Mouse (Mus musculus) liver, adult 2 months (tissue): ENCODE data around the gene Nrm. TPM values are rescaled to one million over a fixed set of nuclear protein-coding genes. Genes with fewer than 3 reads are reported as not detected.

Experiments used
- DNase-seq: peaks from one replicate; pipeline ENCODE4 v3.0.0-alpha.2; 2011; ENCODE audit warnings: low read depth, low spot score; ENCODE audit errors: extremely low read depth
- H3K27ac ChIP-seq: fragments of 200-500 bp; replicated peaks from 2 replicates; pipeline ENCODE4 v1.5.1; 2012; ENCODE audit warnings: low read depth, mild to moderate bottlenecking, control low read depth, inconsistent platforms, low read length; ENCODE audit not compliant: insufficient read depth
- H3K27me3 ChIP-seq: fragments of 200-500 bp; 2 replicates; pipeline ENCODE4 v1.6.1; 2012; ENCODE audit warnings: mild to moderate bottlenecking, moderate library complexity, low read length, inconsistent platforms; ENCODE audit not compliant: control insufficient read depth, insufficient read depth
- H3K36me3 ChIP-seq: fragments of 200-500 bp; 2 replicates; pipeline ENCODE4 v1.6.1; 2012; ENCODE audit warnings: low read length, inconsistent platforms; ENCODE audit not compliant: control insufficient read depth, insufficient read depth
- H3K4me1 ChIP-seq: fragments of 200-500 bp; 2 replicates; pipeline ENCODE4 v1.6.1; 2011; ENCODE audit warnings: low read length; ENCODE audit not compliant: control insufficient read depth, insufficient read depth
- H3K4me3 ChIP-seq: fragments of 200-500 bp; 2 replicates; pipeline ENCODE4 v1.5.1; 2011; ENCODE audit warnings: low read depth, mild to moderate bottlenecking, control low read depth, low read length, moderate library complexity; ENCODE audit not compliant: insufficient read depth
- H3K79me2 ChIP-seq: fragments of 200-500 bp; 2 replicates; pipeline ENCODE4 v1.6.1; 2012; ENCODE audit warnings: inconsistent platforms, mild to moderate bottlenecking, low read length, moderate library complexity; ENCODE audit not compliant: control insufficient read depth, insufficient read depth
- H3K9ac ChIP-seq: fragments of 200-500 bp; 2 replicates; pipeline ENCODE4 v1.6.1; 2012; ENCODE audit warnings: low read depth, mild to moderate bottlenecking, control low read depth, inconsistent platforms, low read length
- CTCF ChIP-seq: fragments of 200-500 bp; IDR thresholded peaks from 2 replicates; pipeline ENCODE4 v1.5.1; 2011; ENCODE audit warnings: low read depth, low read length, control low read depth
- POLR2A ChIP-seq: fragments of 200-500 bp; IDR thresholded peaks from 2 replicates; pipeline ENCODE4 v1.6.1; 2011; ENCODE audit warnings: low read length, control low read depth; ENCODE audit not compliant: insufficient read depth; ENCODE audit errors: extremely low read depth
- WGBS: fragments of 180-500 bp; shearing (Covaris S2); methylation state at CpG from one replicate; pipeline ENCODE4 v1.1.7; 2018; 5-methylcytosine and 5-hydroxymethylcytosine counted together
- polyA plus RNA-seq: library from polyadenylated mRNA; depleted of rRNA; stranded (reverse); fragments of >200 nt; gene quantifications from 2 replicates; pipeline ENCODE4 v1.2.3, GENCODE M21; 2012
- total RNA-seq: library from RNA; depleted of rRNA; stranded (reverse); fragments of >200 nt; gene quantifications from 2 replicates; pipeline ENCODE4 v1.2.3, GENCODE M21; 2014

The Nrm gene
- total and polyA plus RNA-seq, 2 experiments = 0.18 to 2.4 TPM

- DNase-seq = no peak
- Histone ChIP-seq H3K4me1 (no peaks in the 10 kb centered on the region), H3K79me2 (no peaks in the 10 kb centered on the region), H3K27ac (no peak overlapping the region), H3K4me3 (no peak overlapping the region), H3K36me3 (no peaks in the 10 kb centered on the region), H3K27me3 (no peaks in the 10 kb centered on the region), H3K9ac (no peak overlapping the region)
- 95% methylated on average over 1 of the region's 1 CpGs for WGBS
- TF ChIP-seq CTCF (no peak), POLR2A (no peak)
Measured at GRCm38 (mm10) chr17:35859371-35859770, 1.7 kb upstream of the Nrm start.

GRCm38 (mm10) chr17:35859835-35860234 is 1.3 kb upstream of the Nrm start:
- no peaks in the 10 kb centered on the region for H3K79me2 ChIP-seq
- H3K27me3 ChIP-seq = no peaks in the 10 kb centered on the region
- no peak overlapping the region for H3K9ac ChIP-seq
- TF ChIP-seq POLR2A = no peak
- TF ChIP-seq CTCF = no peak
- no peak overlapping the region for H3K4me3 ChIP-seq
- 72% methylated on average over 2 of the region's 2 CpGs for WGBS
- H3K4me1 ChIP-seq = no peaks in the 10 kb centered on the region
- H3K27ac ChIP-seq = no peak overlapping the region
- no peak for DNase-seq
- no peaks in the 10 kb centered on the region for H3K36me3 ChIP-seq

- no peak for TF ChIP-seq POLR2A
- H3K27ac ChIP-seq = no peak overlapping the region
- H3K4me3 ChIP-seq = peak overlapping the region; percentile 96; the same call in 1 of the 2 replicates
- no peak overlapping the region for H3K9ac ChIP-seq
- peaks cover 5% of the 10 kb centered on the region; the same call in 1 of the 2 replicates for H3K27me3 ChIP-seq
- 8% methylated on average over 12 of the region's 12 CpGs for WGBS
- no peaks in the 10 kb centered on the region; the same call in 1 of the 2 replicates for H3K4me1 ChIP-seq
- DNase-seq = no peak
- no peaks in the 10 kb centered on the region for H3K36me3 ChIP-seq
- H3K79me2 ChIP-seq = no peaks in the 10 kb centered on the region
Measured at GRCm38 (mm10) chr17:35860831-35861197, 304 bp upstream of the Nrm start.

GRCm38 (mm10) chr17:35864832-35865353 is 3.8 kb downstream of the Nrm start:
- Histone ChIP-seq H3K27ac (no peak overlapping the region), H3K9ac (no peak overlapping the region), H3K27me3 (peaks cover 6% of the 10 kb centered on the region; the same call in 1 of the 2 replicates), H3K4me3 (0 out of 2 replicates have a peak overlapping the region, but pooled peaks have one; percentile 77), H3K36me3 (no peaks in the 10 kb centered on the region), H3K79me2 (no peaks in the 10 kb centered on the region), H3K4me1 (peaks cover 4% of the 10 kb centered on the region; the same call in 1 of the 2 replicates)
- WGBS = 47% methylated on average over 10 of the region's 10 CpGs
- DNase-seq = no peak
- TF ChIP-seq POLR2A (no peak), CTCF (no peak)

- H3K27me3 ChIP-seq = peaks cover 6% of the 10 kb centered on the region; the same call in 1 of the 2 replicates
- H3K4me3 ChIP-seq = peak within 1 kb of the TSS; percentile 77
- peak within 1 kb of the TSS; percentile 65 for H3K27ac ChIP-seq
- no peak for TF ChIP-seq CTCF
- TF ChIP-seq POLR2A = no peak
- DNase-seq = no peak
- H3K79me2 ChIP-seq = no peaks in the 10 kb centered on the region
- no peaks in the 10 kb centered on the region for H3K36me3 ChIP-seq
- peak within 1 kb of the TSS; percentile 78 for H3K9ac ChIP-seq
- WGBS = 3% methylated on average over 48 of the region's 48 CpGs
- H3K4me1 ChIP-seq = peaks cover 6% of the 10 kb centered on the region
Measured at GRCm38 (mm10) chr17:35865481-35866280, 4.6 kb downstream of the Nrm start, which contains the start of gene Ppp1r18. Ppp1r18 (plus strand) TSS chr17:35865593.
